In genomic region chr4:58205750-58206114, GRCm38 (mm10) we compare ENCODE assay signal across 8 mouse cellular contexts. TPM values are rescaled to one million over a fixed set of nuclear protein-coding genes. Genes with fewer than 3 reads are reported as not detected.
DNase-seq lines count a peak whose midpoint lies in the region; ATAC-seq and TF ChIP-seq lines count a peak whose summit lies in the region.

No protein-coding gene starts in this region.

- H3K9ac ChIP-seq in forebrain, embryonic 14.5 days (ENCODE audit: low read length): peak overlapping the region; percentile 43
- H3K9ac ChIP-seq in liver, embryonic 14.5 days (replicated peaks): no peak overlapping the region

- WGBS in forebrain, embryonic 14.5 days: 0% methylated on average over 31 of the region's 31 CpGs
- under 1% methylated on average over 31 of the region's 31 CpGs for WGBS in liver, embryonic 14.5 days (ENCODE audit: insufficient replicate concordance)

- no peaks in the 10 kb centered on the region for H3K9me3 ChIP-seq in erythroblast, embryonic 14.5 days (ENCODE audit: control insufficient read depth, low read length)
- no peaks in the 10 kb centered on the region for H3K9me3 ChIP-seq in E14TG2a.4 (ENCODE audit: low read length)
- H3K9me3 ChIP-seq in forebrain, embryonic 14.5 days (replicated peaks; ENCODE audit: control insufficient read depth, low read length): no peaks in the 10 kb centered on the region
- H3K9me3 ChIP-seq in liver, embryonic 14.5 days (ENCODE audit: control insufficient read depth, low read length): no peaks in the 10 kb centered on the region

- no peak overlapping the region for H3K27ac ChIP-seq in forebrain, embryonic 14.5 days (ENCODE audit: low read depth, low read length)
- H3K27ac ChIP-seq in liver, embryonic 14.5 days: no peak overlapping the region

- ATAC-seq in erythroblast, adult 5-6 weeks (replicated peaks; ENCODE audit: low FRiP score, poor library complexity, severe bottlenecking): no peak
- ATAC-seq in forebrain, embryonic 14.5 days: peak; percentile 32; the same call in 1 of the 2 replicates
- no peak for ATAC-seq in liver, embryonic 14.5 days (ENCODE audit: insufficient read depth)
- no peak for ATAC-seq in erythroid progenitor cell, adult 5-6 weeks (replicated peaks; ENCODE audit: low FRiP score, poor library complexity, severe bottlenecking)

- no peaks in the 10 kb centered on the region for H3K4me1 ChIP-seq in erythroblast, embryonic 14.5 days (ENCODE audit: control insufficient read depth)
- peaks cover 10% of the 10 kb centered on the region; the same call in 1 of the 2 replicates for H3K4me1 ChIP-seq in E14TG2a.4 (replicated peaks; ENCODE audit: low read depth, low read length)
- no peaks in the 10 kb centered on the region for H3K4me1 ChIP-seq in forebrain, embryonic 14.5 days (ENCODE audit: control insufficient read depth, insufficient read depth, low read length)
- H3K4me1 ChIP-seq in liver, embryonic 14.5 days (replicated peaks; ENCODE audit: control insufficient read depth in 2 of 2, insufficient read depth in 2 of 2, low read length in 1 of 2): no peaks in the 10 kb centered on the region

- DNase-seq in forebrain, embryonic 14.5 days (ENCODE audit: low spot score): no peak
- no peak for DNase-seq in liver, embryonic 14.5 days (ENCODE audit: low read depth in 3 of 3, low spot score in 3 of 3)
- DNase-seq in thymus, postnatal 10 days (ENCODE audit: low spot score in 2 of 2): no peak
- no peak for DNase-seq in thymus, postnatal 25 days

- peaks cover 20% of the 10 kb centered on the region for H3K27me3 ChIP-seq in erythroblast, embryonic 14.5 days (ENCODE audit: control insufficient read depth)
- H3K27me3 ChIP-seq in E14TG2a.4 (ENCODE audit: insufficient read depth, low read length): peaks cover 53% of the 10 kb centered on the region
- peaks cover 21% of the 10 kb centered on the region for H3K27me3 ChIP-seq in forebrain, embryonic 14.5 days (replicated peaks; ENCODE audit: control insufficient read depth, insufficient read depth, low read length)
- H3K27me3 ChIP-seq in liver, embryonic 14.5 days (ENCODE audit: control insufficient read depth, insufficient read depth, low read length): peaks cover 17% of the 10 kb centered on the region

- peak overlapping the region; percentile 87 for H3K4me2 ChIP-seq in forebrain, embryonic 14.5 days (ENCODE audit: low read length)
- H3K4me2 ChIP-seq in liver, embryonic 14.5 days (ENCODE audit: low read depth): peak overlapping the region; percentile 33

- H3K4me3 ChIP-seq in erythroblast, embryonic 14.5 days (replicated peaks): peak overlapping the region; percentile 24
- H3K4me3 ChIP-seq in E14TG2a.4 (replicated peaks; ENCODE audit: low read length): peak overlapping the region; percentile 80
- H3K4me3 ChIP-seq in forebrain, embryonic 14.5 days (ENCODE audit: low read depth, low read length): peak overlapping the region; percentile 41
- peak overlapping the region; percentile 31 to 40 for H3K4me3 ChIP-seq in liver, embryonic 14.5 days (ENCODE audit: insufficient read depth in 1 of 2, low read depth in 2 of 2, low read length in 2 of 2)

- no peak for TF ChIP-seq EP300 in liver, embryonic 14.5 days (IDR thresholded peaks at IDR 0.05; ENCODE audit: low read depth)

- no peaks in the 10 kb centered on the region for H3K36me3 ChIP-seq in erythroblast, embryonic 14.5 days (ENCODE audit: control insufficient read depth)
- H3K36me3 ChIP-seq in E14TG2a.4 (ENCODE audit: insufficient read depth, low read length): no peaks in the 10 kb centered on the region
- H3K36me3 ChIP-seq in forebrain, embryonic 14.5 days (ENCODE audit: control insufficient read depth, insufficient read depth, low read length): no peaks in the 10 kb centered on the region
- H3K36me3 ChIP-seq in liver, embryonic 14.5 days (replicated peaks; ENCODE audit: control insufficient read depth, insufficient read depth, low read depth): no peaks in the 10 kb centered on the region

- no peak for TF ChIP-seq CTCF in E14TG2a.4 (conservative IDR thresholded peaks at IDR 0.05; ENCODE audit: low read length)
- TF ChIP-seq CTCF in liver, embryonic 14.5 days (IDR thresholded peaks at IDR 0.05; ENCODE audit: low read depth): no peak

RNA-seq across cellular contexts. Expression of gene Svep1, which starts 0.9 kb away (rescaled TPM):
- polyA plus RNA-seq in erythroblast, embryonic 14.5 days (2012): under 0.01 TPM in 1 of 2 replicates, not detected in the other
- 0.42 TPM in 1 of 2 replicates, not detected in the other for total RNA-seq in erythroblast, adult 5-6 weeks (2015; ENCODE audit: low replicate concordance)
- total RNA-seq in erythroblast, adult 5-6 weeks (2017; ENCODE audit: low replicate concordance): not detected in 2 replicates
- 0.29 and 0.51 TPM in 2 replicates for polyA plus RNA-seq in forebrain, embryonic 14.5 days (2014; fragmentation: Nextera tagmentation; extraction: Ambion mirVana)
- polyA plus RNA-seq in liver, embryonic 14.5 days (2012; rRNA removed): 0.25 and 0.29 TPM in 2 replicates
- 0.29 and 0.34 TPM in 2 replicates for polyA plus RNA-seq in liver, embryonic 14.5 days (2014; fragmentation: Nextera tagmentation; extraction: Ambion mirVana)
- total RNA-seq in erythroid progenitor cell, adult 5-6 weeks (2015; ENCODE audit: low replicate concordance): not detected in 2 replicates
- 0.26 and 0.30 TPM in 2 replicates for total RNA-seq in erythroid progenitor cell, adult 5-6 weeks (2017; ENCODE audit: low replicate concordance)

Comparison
In these comparisons a context has a peak if more than half of its experiments do, and no peak if none do; other contexts are left out.
1. H3K4me3 ChIP-seq: peak in every context shown above with its lines; median percentile 80 in E14TG2a.4; 41 in forebrain, embryonic 14.5 days; 36 in liver, embryonic 14.5 days; 24 in erythroblast, embryonic 14.5 days.